Mouse (Mus musculus): Measurements from ENCODE around the gene Snx32.

DNA sequence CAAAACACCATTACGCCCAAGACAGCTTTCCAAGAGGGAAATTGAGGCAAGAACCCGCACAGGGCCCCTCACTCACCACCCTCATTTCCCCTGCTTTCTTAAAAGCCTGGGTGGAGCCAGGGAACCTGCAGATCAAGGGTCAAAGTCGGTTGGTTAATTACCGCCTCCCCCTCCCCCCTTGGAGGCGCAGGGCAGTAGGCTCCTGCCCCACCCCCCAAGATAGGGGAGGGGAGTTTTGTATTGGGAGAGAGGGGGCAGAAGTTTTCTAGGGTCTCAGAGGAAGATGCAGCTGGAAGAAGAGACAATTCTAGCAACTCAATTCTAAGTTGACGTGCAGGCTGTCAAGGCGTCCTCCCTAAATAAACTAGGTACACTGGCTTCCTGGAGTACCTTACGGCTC lies 48.9 kb upstream of the Snx32 start:
- TF ChIP-seq CTCF (IDR thresholded peaks at IDR 0.05; ENCODE audit: low read depth) (no peak), EP300 (IDR thresholded peaks at IDR 0.05; ENCODE audit: low read depth) (no peak)
